Mouse (Mus musculus): ENCODE measurements around the gene Slirp. TPM values are rescaled to one million over a fixed set of nuclear protein-coding genes. Genes with fewer than 3 reads are reported as not detected.

The Slirp gene
- polyA plus RNA-seq, 1 experiment, result 175 TPM

GRCm38 (mm10) chr12:87426354-87427031 is 17.2 kb upstream of the Slirp start:
- no peak for TF ChIP-seq CTCF (IDR thresholded peaks at IDR 0.05; ENCODE audit: borderline replicate concordance, insufficient read depth, low read length)
- no peak for TF ChIP-seq POLR2A (IDR thresholded peaks at IDR 0.05; ENCODE audit: low read depth, low read length)
- Histone ChIP-seq H3K4me1 (ENCODE audit: control insufficient read depth, insufficient read depth, low read length) (no peaks in the 10 kb centered on the region), H3K4me3 (ENCODE audit: insufficient read depth, low read length) (no peak overlapping the region), H3K27ac (ENCODE audit: insufficient read depth, low read length) (no peak overlapping the region)

GRCm38 (mm10) chr12:87428295-87428694 is 15.4 kb upstream of the Slirp start:
- TF ChIP-seq CTCF (IDR thresholded peaks at IDR 0.05; ENCODE audit: borderline replicate concordance, insufficient read depth, low read length) (no peak), POLR2A (IDR thresholded peaks at IDR 0.05; ENCODE audit: low read depth, low read length) (no peak)
- Histone ChIP-seq H3K4me3 (ENCODE audit: insufficient read depth, low read length) (no peak overlapping the region), H3K4me1 (ENCODE audit: control insufficient read depth, insufficient read depth, low read length) (no peaks in the 10 kb centered on the region), H3K27ac (ENCODE audit: insufficient read depth, low read length) (no peak overlapping the region)

GRCm38 (mm10) chr12:87428885-87429284 is 14.8 kb upstream of the Slirp start:
- Histone ChIP-seq H3K27ac (ENCODE audit: insufficient read depth, low read length) (no peak overlapping the region), H3K4me3 (ENCODE audit: insufficient read depth, low read length) (no peak overlapping the region), H3K4me1 (ENCODE audit: control insufficient read depth, insufficient read depth, low read length) (no peaks in the 10 kb centered on the region)
- TF ChIP-seq POLR2A (IDR thresholded peaks at IDR 0.05; ENCODE audit: low read depth, low read length) (no peak), CTCF (IDR thresholded peaks at IDR 0.05; ENCODE audit: borderline replicate concordance, insufficient read depth, low read length) (no peak)

GRCm38 (mm10) chr12:87442177-87443114 is 1.2 kb upstream of the Slirp start:
- peak overlapping the region; percentile 89 for H3K4me3 ChIP-seq (ENCODE audit: insufficient read depth, low read length)
- no peaks in the 10 kb centered on the region for H3K4me1 ChIP-seq (ENCODE audit: control insufficient read depth, insufficient read depth, low read length)
- H3K27ac ChIP-seq (ENCODE audit: insufficient read depth, low read length), result peak overlapping the region; percentile 72
- TF ChIP-seq POLR2A (IDR thresholded peaks at IDR 0.05; ENCODE audit: low read depth, low read length) (no peak; the same call in 1 of the 2 replicates), CTCF (IDR thresholded peaks at IDR 0.05; ENCODE audit: borderline replicate concordance, insufficient read depth, low read length) (no peak)

GRCm38 (mm10) chr12:87443115-87443699 is 489 bp upstream of the Slirp start:
- Histone ChIP-seq H3K4me3 (ENCODE audit: insufficient read depth, low read length) (peak overlapping the region; percentile 89), H3K27ac (ENCODE audit: insufficient read depth, low read length) (peak overlapping the region; percentile 72), H3K4me1 (ENCODE audit: control insufficient read depth, insufficient read depth, low read length) (no peaks in the 10 kb centered on the region)
- no peak; the same call in none of the 2 replicates for TF ChIP-seq POLR2A (IDR thresholded peaks at IDR 0.05; ENCODE audit: low read depth, low read length)
- TF ChIP-seq CTCF (IDR thresholded peaks at IDR 0.05; ENCODE audit: borderline replicate concordance, insufficient read depth, low read length), result no peak

GRCm38 (mm10) chr12:87444211-87444610 is 515 bp downstream of the Slirp start:
- H3K4me3 ChIP-seq (ENCODE audit: insufficient read depth, low read length), result peak overlapping the region; percentile 89
- TF ChIP-seq POLR2A (IDR thresholded peaks at IDR 0.05; ENCODE audit: low read depth, low read length) (no peak), CTCF (IDR thresholded peaks at IDR 0.05; ENCODE audit: borderline replicate concordance, insufficient read depth, low read length) (no peak)
- no peak overlapping the region for H3K27ac ChIP-seq (ENCODE audit: insufficient read depth, low read length)
- no peaks in the 10 kb centered on the region for H3K4me1 ChIP-seq (ENCODE audit: control insufficient read depth, insufficient read depth, low read length)

GRCm38 (mm10) chr12:87449456-87449855 is 5.8 kb downstream of the Slirp start:
- no peaks in the 10 kb centered on the region for H3K4me1 ChIP-seq (ENCODE audit: control insufficient read depth, insufficient read depth, low read length)
- H3K4me3 ChIP-seq (ENCODE audit: insufficient read depth, low read length), result no peak overlapping the region
- TF ChIP-seq POLR2A (IDR thresholded peaks at IDR 0.05; ENCODE audit: low read depth, low read length) (no peak), CTCF (IDR thresholded peaks at IDR 0.05; ENCODE audit: borderline replicate concordance, insufficient read depth, low read length) (no peak)
- no peak overlapping the region for H3K27ac ChIP-seq (ENCODE audit: insufficient read depth, low read length)

GRCm38 (mm10) chr12:87464678-87465297 is 21.1 kb downstream of the Slirp start:
- Histone ChIP-seq H3K4me3 (ENCODE audit: insufficient read depth, low read length) (no peak overlapping the region), H3K27ac (ENCODE audit: insufficient read depth, low read length) (no peak overlapping the region), H3K4me1 (ENCODE audit: control insufficient read depth, insufficient read depth, low read length) (no peaks in the 10 kb centered on the region)
- TF ChIP-seq POLR2A (IDR thresholded peaks at IDR 0.05; ENCODE audit: low read depth, low read length), result no peak
- no peak for TF ChIP-seq CTCF (IDR thresholded peaks at IDR 0.05; ENCODE audit: borderline replicate concordance, insufficient read depth, low read length)

All from embryonic fibroblast, embryonic 13.5 days (primary cell).